Mouse (Mus musculus): ENCODE data around the gene Hoxa7. TPM values are rescaled to one million over a fixed set of nuclear protein-coding genes. Genes with fewer than 3 reads are reported as not detected.

Gene Hoxa7
- polyA plus RNA-seq, 1 experiment from 2014 or later = not detected

GRCm38 (mm10) chr6:52209685-52210046, 12.0 kb downstream of the Hoxa7 start:
- H3K4me2 ChIP-seq (ENCODE audit: low read length) = no peak overlapping the region
- 7% methylated on average over 12 of the region's 12 CpGs for WGBS
- peaks cover 2% of the 10 kb centered on the region; the same call in 1 of the 2 replicates for H3K4me1 ChIP-seq (ENCODE audit: control insufficient read depth, insufficient read depth, low read length)
- no peaks in the 10 kb centered on the region for H3K9me3 ChIP-seq (replicated peaks; ENCODE audit: control insufficient read depth, low read length, poor library complexity, severe bottlenecking)
- no peak for ATAC-seq
- peaks cover 86% of the 10 kb centered on the region for H3K27me3 ChIP-seq (ENCODE audit: control insufficient read depth, insufficient read depth, low read depth, low read length)
- no peak overlapping the region for H3K9ac ChIP-seq (ENCODE audit: low read depth, low read length)
- H3K27ac ChIP-seq (ENCODE audit: low read length) = no peak overlapping the region
- H3K4me3 ChIP-seq (ENCODE audit: low read depth, low read length) = no peak overlapping the region
- H3K36me3 ChIP-seq (ENCODE audit: control insufficient read depth, insufficient read depth, low read length) = no peaks in the 10 kb centered on the region

GRCm38 (mm10) chr6:52208868-52209684, 12.6 kb downstream of the Hoxa7 start:
- H3K27me3 ChIP-seq (ENCODE audit: control insufficient read depth, insufficient read depth, low read depth, low read length) = peaks cover 86% of the 10 kb centered on the region
- H3K9ac ChIP-seq (ENCODE audit: low read depth, low read length) = no peak overlapping the region
- H3K36me3 ChIP-seq (ENCODE audit: control insufficient read depth, insufficient read depth, low read length) = no peaks in the 10 kb centered on the region
- no peaks in the 10 kb centered on the region for H3K9me3 ChIP-seq (replicated peaks; ENCODE audit: control insufficient read depth, low read length, poor library complexity, severe bottlenecking)
- 3% methylated on average over 18 of the region's 18 CpGs for WGBS
- no peak for ATAC-seq
- no peak overlapping the region for H3K27ac ChIP-seq (ENCODE audit: low read length)
- H3K4me2 ChIP-seq (ENCODE audit: low read length) = no peak overlapping the region
- peaks cover 2% of the 10 kb centered on the region; the same call in 1 of the 2 replicates for H3K4me1 ChIP-seq (ENCODE audit: control insufficient read depth, insufficient read depth, low read length)
- H3K4me3 ChIP-seq (ENCODE audit: low read depth, low read length) = no peak overlapping the region

- Histone ChIP-seq H3K4me1 (ENCODE audit: control insufficient read depth, insufficient read depth, low read length) (peaks cover 5% of the 10 kb centered on the region; the same call in 1 of the 2 replicates), H3K36me3 (ENCODE audit: control insufficient read depth, insufficient read depth, low read length) (no peaks in the 10 kb centered on the region), H3K4me3 (ENCODE audit: low read depth, low read length) (no peak within 1 kb of the TSS), H3K4me2 (ENCODE audit: low read length) (no peak within 1 kb of the TSS), H3K9ac (ENCODE audit: low read depth, low read length) (no peak within 1 kb of the TSS), H3K9me3 (replicated peaks; ENCODE audit: control insufficient read depth, low read length, poor library complexity, severe bottlenecking) (no peaks in the 10 kb centered on the region), H3K27ac (ENCODE audit: low read length) (no peak within 1 kb of the TSS), H3K27me3 (ENCODE audit: control insufficient read depth, insufficient read depth, low read depth, low read length) (peaks cover 86% of the 10 kb centered on the region)
- no peak for ATAC-seq
- 2% methylated on average over 45 of the region's 47 CpGs for WGBS
These were observed 13.4 kb downstream of the Hoxa7 start, which contains the start of gene Hoxa6 for GRCm38 (mm10) chr6:52208072-52208867. Hoxa6 (minus strand) TSS chr6:52208722.

- Histone ChIP-seq H3K4me1 (ENCODE audit: control insufficient read depth, insufficient read depth, low read length) (peaks cover 5% of the 10 kb centered on the region; the same call in 1 of the 2 replicates), H3K9ac (ENCODE audit: low read depth, low read length) (no peak overlapping the region), H3K27ac (ENCODE audit: low read length) (no peak overlapping the region), H3K27me3 (ENCODE audit: control insufficient read depth, insufficient read depth, low read depth, low read length) (peaks cover 86% of the 10 kb centered on the region), H3K4me2 (ENCODE audit: low read length) (no peak overlapping the region), H3K9me3 (replicated peaks; ENCODE audit: control insufficient read depth, low read length, poor library complexity, severe bottlenecking) (no peaks in the 10 kb centered on the region), H3K4me3 (ENCODE audit: low read depth, low read length) (no peak overlapping the region), H3K36me3 (ENCODE audit: control insufficient read depth, insufficient read depth, low read length) (no peaks in the 10 kb centered on the region)
- no peak for ATAC-seq
These were observed 14.0 kb downstream of the Hoxa7 start for GRCm38 (mm10) chr6:52207684-52207976.

GRCm38 (mm10) chr6:52206882-52207683, 14.6 kb downstream of the Hoxa7 start:
- Histone ChIP-seq H3K4me3 (ENCODE audit: low read depth, low read length) (no peak overlapping the region), H3K4me2 (ENCODE audit: low read length) (no peak overlapping the region), H3K9me3 (replicated peaks; ENCODE audit: control insufficient read depth, low read length, poor library complexity, severe bottlenecking) (no peaks in the 10 kb centered on the region), H3K27ac (ENCODE audit: low read length) (no peak overlapping the region), H3K36me3 (ENCODE audit: control insufficient read depth, insufficient read depth, low read length) (no peaks in the 10 kb centered on the region), H3K27me3 (ENCODE audit: control insufficient read depth, insufficient read depth, low read depth, low read length) (peaks cover 85% of the 10 kb centered on the region), H3K4me1 (ENCODE audit: control insufficient read depth, insufficient read depth, low read length) (peaks cover 5% of the 10 kb centered on the region; the same call in 1 of the 2 replicates), H3K9ac (ENCODE audit: low read depth, low read length) (no peak overlapping the region)
- WGBS = 4% methylated on average over 4 of the region's 4 CpGs
- ATAC-seq = no peak

GRCm38 (mm10) chr6:52205638-52206621, 15.7 kb downstream of the Hoxa7 start:
- under 1% methylated on average over 55 of the region's 55 CpGs for WGBS
- Histone ChIP-seq H3K27me3 (ENCODE audit: control insufficient read depth, insufficient read depth, low read depth, low read length) (peaks cover 83% of the 10 kb centered on the region), H3K9ac (ENCODE audit: low read depth, low read length) (no peak overlapping the region), H3K27ac (ENCODE audit: low read length) (no peak overlapping the region), H3K36me3 (ENCODE audit: control insufficient read depth, insufficient read depth, low read length) (no peaks in the 10 kb centered on the region), H3K4me3 (ENCODE audit: low read depth, low read length) (no peak overlapping the region), H3K4me2 (ENCODE audit: low read length) (no peak overlapping the region), H3K4me1 (ENCODE audit: control insufficient read depth, insufficient read depth, low read length) (peaks cover 3% of the 10 kb centered on the region; the same call in 1 of the 2 replicates), H3K9me3 (replicated peaks; ENCODE audit: control insufficient read depth, low read length, poor library complexity, severe bottlenecking) (no peaks in the 10 kb centered on the region)
- ATAC-seq = no peak

- no peaks in the 10 kb centered on the region for H3K36me3 ChIP-seq (ENCODE audit: control insufficient read depth, insufficient read depth, low read length)
- no peak for ATAC-seq
- no peak overlapping the region for H3K4me3 ChIP-seq (ENCODE audit: low read depth, low read length)
- WGBS = 3% methylated on average over 14 of the region's 14 CpGs
- peaks cover 3% of the 10 kb centered on the region; the same call in 1 of the 2 replicates for H3K4me1 ChIP-seq (ENCODE audit: control insufficient read depth, insufficient read depth, low read length)
- no peak overlapping the region for H3K4me2 ChIP-seq (ENCODE audit: low read length)
- no peaks in the 10 kb centered on the region for H3K9me3 ChIP-seq (replicated peaks; ENCODE audit: control insufficient read depth, low read length, poor library complexity, severe bottlenecking)
- peaks cover 85% of the 10 kb centered on the region for H3K27me3 ChIP-seq (ENCODE audit: control insufficient read depth, insufficient read depth, low read depth, low read length)
- no peak overlapping the region for H3K9ac ChIP-seq (ENCODE audit: low read depth, low read length)
- no peak overlapping the region for H3K27ac ChIP-seq (ENCODE audit: low read length)
These were observed 16.4 kb downstream of the Hoxa7 start for GRCm38 (mm10) chr6:52205221-52205620.
